Mouse (Mus musculus) midbrain, embryonic 12.5 days (tissue): ENCODE data around the gene Mapk12. TPM values are rescaled to one million over a fixed set of nuclear protein-coding genes. Genes with fewer than 3 reads are reported as not detected.

ENCODE experiments used
- ATAC-seq: fragments of 200-750 bp; cut with Nextera tagmentation; 2 replicates; pipeline ENCODE4 v1.8.0; 2017; ENCODE audit warnings: low read depth, moderate TSS enrichment, moderate library complexity; ENCODE audit not compliant: low FRiP score
- H3K27ac ChIP-seq: fragments of 300-500 bp; sonication (generic); replicated peaks from 2 replicates; pipeline ENCODE4 v1.5.1; 2016; ENCODE audit warnings: mild to moderate bottlenecking
- H3K27me3 ChIP-seq: fragments of 300-500 bp; sonication (generic); 2 replicates; pipeline ENCODE4 v1.6.1; 2016; ENCODE audit warnings: mild to moderate bottlenecking
- H3K36me3 ChIP-seq: fragments of 300-500 bp; sonication (generic); 2 replicates; pipeline ENCODE4 v1.6.1; 2016
- H3K4me1 ChIP-seq: fragments of 300-500 bp; sonication (generic); 2 replicates; pipeline ENCODE4 v1.6.1; 2016
- H3K4me2 ChIP-seq: fragments of 300-500 bp; sonication (generic); replicated peaks from 2 replicates; pipeline ENCODE4 v1.6.1; 2016; ENCODE audit warnings: mild to moderate bottlenecking, moderate library complexity
- H3K4me3 ChIP-seq: fragments of 300-500 bp; sonication (generic); 2 replicates; pipeline ENCODE4 v1.5.1; 2016; ENCODE audit warnings: mild to moderate bottlenecking
- H3K9ac ChIP-seq: fragments of 300-500 bp; sonication (generic); replicated peaks from 2 replicates; pipeline ENCODE4 v1.6.1; 2016; ENCODE audit warnings: mild to moderate bottlenecking, moderate library complexity
- H3K9me3 ChIP-seq: fragments of 300-500 bp; sonication (generic); 2 replicates; pipeline ENCODE4 v1.6.1; 2016; ENCODE audit warnings: mild to moderate bottlenecking
- WGBS: fragments of 180-500 bp; shearing (Covaris S2); methylation state at CpG from one replicate; pipeline ENCODE4 v1.1.7; 2016; 5-methylcytosine and 5-hydroxymethylcytosine counted together
- polyA plus RNA-seq: library from polyadenylated mRNA; unstranded; fragments of >200 nt; fragmentation: Nextera tagmentation; extraction: Ambion mirVana; gene quantifications from 2 replicates; pipeline ENCODE4 v1.2.1, GENCODE M21; 2016

Mapk12 gene
- polyA plus RNA-seq, 1 experiment from 2014 or later, result 14.5 TPM

DNA sequence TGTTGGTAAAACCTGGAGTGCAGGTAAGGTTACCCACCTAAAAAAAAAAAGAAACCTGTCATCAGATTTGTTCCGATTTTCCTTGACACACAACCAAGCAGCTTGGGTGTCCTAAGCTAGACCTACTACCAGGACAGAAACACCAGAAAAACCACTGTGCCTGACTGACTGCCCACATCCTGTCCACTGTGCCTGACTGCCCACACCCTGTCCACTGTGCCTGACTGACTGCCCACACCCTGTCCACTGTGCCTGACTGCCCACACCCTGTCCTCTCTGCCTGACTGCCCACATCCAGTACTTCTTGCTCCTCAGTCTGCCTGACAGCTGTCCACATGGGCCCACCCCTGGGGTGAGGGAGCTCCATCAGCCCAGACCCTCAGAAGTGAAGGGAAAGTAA, 33.5 kb downstream of the Mapk12 start:
- Histone ChIP-seq H3K27ac (no peak overlapping the region), H3K36me3 (peaks cover 95% of the 10 kb centered on the region), H3K4me2 (no peak overlapping the region), H3K9ac (no peak overlapping the region), H3K4me3 (no peak overlapping the region), H3K27me3 (no peaks in the 10 kb centered on the region), H3K4me1 (no peaks in the 10 kb centered on the region), H3K9me3 (no peaks in the 10 kb centered on the region)
- ATAC-seq, result no peak
- WGBS, result 97% methylated on average over 1 of the region's 1 CpGs

DNA sequence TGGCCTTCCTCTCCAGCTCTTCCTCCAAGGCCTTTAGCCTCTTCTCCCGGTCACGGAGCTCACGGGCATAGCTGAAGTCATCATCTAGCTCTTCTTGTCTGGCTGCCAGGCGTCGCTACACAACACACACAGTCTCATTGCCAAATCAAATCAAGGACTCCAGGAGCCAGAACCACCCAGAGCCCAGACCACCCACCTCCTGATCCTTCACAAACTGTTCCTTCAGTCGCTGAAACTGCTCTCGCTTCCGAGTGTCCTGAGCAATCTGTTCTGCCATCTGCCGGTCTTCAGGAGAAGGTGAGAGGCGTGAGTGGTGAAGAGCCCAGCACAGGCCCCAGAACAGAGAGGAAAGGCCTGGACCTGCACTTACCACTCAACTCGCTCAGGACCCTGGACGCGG, 34.4 kb downstream of the Mapk12 start:
- H3K4me2 ChIP-seq, result no peak overlapping the region
- H3K27me3 ChIP-seq, result no peaks in the 10 kb centered on the region
- peaks cover 96% of the 10 kb centered on the region for H3K36me3 ChIP-seq
- no peak for ATAC-seq
- 89% methylated on average over 13 of the region's 13 CpGs for WGBS
- no peak overlapping the region for H3K4me3 ChIP-seq
- no peaks in the 10 kb centered on the region for H3K9me3 ChIP-seq
- no peaks in the 10 kb centered on the region for H3K4me1 ChIP-seq
- no peak overlapping the region for H3K27ac ChIP-seq
- H3K9ac ChIP-seq, result no peak overlapping the region

DNA sequence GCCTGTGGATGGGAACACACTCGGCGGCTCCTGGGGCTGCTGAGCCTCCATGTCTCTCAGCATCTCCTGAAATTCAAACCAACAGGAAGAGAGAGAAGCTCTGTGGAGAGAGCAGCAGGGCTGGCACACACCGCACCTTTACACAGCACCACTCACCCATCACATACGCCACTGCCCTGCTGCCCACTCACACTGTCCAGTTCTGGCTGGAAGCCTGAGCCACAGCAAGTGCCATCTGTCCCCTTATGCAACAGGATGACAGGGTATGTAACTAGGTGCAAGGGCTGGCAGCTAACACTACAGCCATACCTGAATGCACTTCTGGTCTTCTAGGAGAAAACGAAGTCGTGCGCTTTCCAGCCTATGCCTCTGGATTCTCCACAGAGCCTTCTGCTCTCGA, 36.1 kb downstream of the Mapk12 start:
- Histone ChIP-seq H3K4me3 (no peak overlapping the region), H3K36me3 (peaks cover 96% of the 10 kb centered on the region), H3K4me2 (no peak overlapping the region), H3K9me3 (no peaks in the 10 kb centered on the region), H3K4me1 (no peaks in the 10 kb centered on the region), H3K9ac (no peak overlapping the region), H3K27me3 (no peaks in the 10 kb centered on the region), H3K27ac (no peak overlapping the region)
- WGBS, result 96% methylated on average over 8 of the region's 8 CpGs
- ATAC-seq, result no peak

DNA sequence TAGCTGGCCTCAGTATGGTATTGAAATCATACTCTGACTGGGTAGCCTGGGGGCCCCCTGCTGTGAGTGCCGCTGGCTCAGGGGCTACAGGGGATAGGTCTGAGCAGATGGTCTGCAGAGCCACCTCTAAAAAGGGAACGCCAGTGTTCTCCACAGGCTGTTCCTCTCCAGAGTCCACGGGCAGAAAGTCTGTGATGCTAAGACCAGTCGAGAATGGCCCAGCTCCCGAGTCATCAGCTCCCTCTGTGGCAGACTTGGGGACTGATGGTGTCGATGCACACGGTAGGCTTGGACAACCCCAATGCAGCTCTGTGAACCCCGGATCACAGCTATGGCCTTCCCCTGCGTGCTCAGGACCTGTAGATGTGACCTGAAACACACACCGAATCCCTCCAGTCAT, 36.6 kb downstream of the Mapk12 start:
- Histone ChIP-seq H3K9me3 (no peaks in the 10 kb centered on the region), H3K9ac (no peak overlapping the region), H3K27me3 (no peaks in the 10 kb centered on the region), H3K4me1 (no peaks in the 10 kb centered on the region), H3K36me3 (peaks cover 96% of the 10 kb centered on the region), H3K4me3 (no peak overlapping the region), H3K27ac (no peak overlapping the region), H3K4me2 (no peak overlapping the region)
- WGBS, result 90% methylated on average over 10 of the region's 10 CpGs
- no peak for ATAC-seq

DNA sequence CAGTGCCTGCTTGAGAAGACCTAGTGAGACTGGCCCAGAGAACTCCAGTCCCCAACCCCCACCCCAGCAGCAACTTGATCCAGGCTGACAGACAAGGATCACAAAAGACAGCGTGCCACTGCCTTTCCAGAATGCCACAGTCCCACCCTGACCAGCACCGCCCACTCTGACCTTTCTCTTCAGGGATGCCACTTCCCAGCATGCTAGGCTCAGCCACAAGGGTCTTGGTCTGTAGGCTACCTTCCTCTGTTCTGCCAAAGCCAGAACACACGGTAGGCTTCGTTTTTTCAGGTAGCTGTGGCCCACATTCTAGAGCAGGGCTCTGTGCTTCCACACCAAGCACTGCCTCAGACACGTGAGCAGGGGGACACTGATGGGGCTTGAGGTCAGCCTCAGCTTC, 37.9 kb downstream of the Mapk12 start:
- 55% methylated on average over 5 of the region's 5 CpGs for WGBS
- Histone ChIP-seq H3K27me3 (no peaks in the 10 kb centered on the region), H3K4me2 (no peak overlapping the region), H3K9ac (no peak overlapping the region), H3K36me3 (peaks cover 96% of the 10 kb centered on the region), H3K27ac (no peak overlapping the region), H3K4me1 (no peaks in the 10 kb centered on the region), H3K9me3 (no peaks in the 10 kb centered on the region), H3K4me3 (no peak overlapping the region)
- ATAC-seq, result no peak

DNA sequence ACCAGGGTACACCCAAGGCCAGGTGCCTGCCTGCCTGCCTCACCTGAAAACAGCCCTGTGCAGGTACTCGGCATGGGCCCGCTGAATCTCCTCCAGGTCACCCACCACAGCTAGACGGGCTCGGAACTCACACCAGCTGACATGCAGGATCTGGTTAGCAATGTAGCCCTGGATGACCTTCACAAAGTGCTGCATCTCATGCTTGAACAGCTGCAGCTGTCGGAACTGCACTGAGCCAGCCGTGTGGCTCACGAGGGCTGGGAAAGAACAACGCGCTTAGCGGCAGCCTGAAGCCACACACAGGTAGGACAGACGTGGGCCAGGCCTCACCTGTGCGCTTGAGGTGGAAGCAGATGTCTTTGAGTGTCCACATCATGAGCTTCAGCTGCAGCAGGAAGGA, 39.7 kb downstream of the Mapk12 start:
- 92% methylated on average over 12 of the region's 12 CpGs for WGBS
- Histone ChIP-seq H3K27ac (no peak overlapping the region), H3K9ac (no peak overlapping the region), H3K9me3 (no peaks in the 10 kb centered on the region), H3K27me3 (no peaks in the 10 kb centered on the region), H3K4me2 (no peak overlapping the region), H3K4me1 (no peaks in the 10 kb centered on the region), H3K4me3 (no peak overlapping the region), H3K36me3 (peaks cover 96% of the 10 kb centered on the region)
- ATAC-seq, result no peak

DNA sequence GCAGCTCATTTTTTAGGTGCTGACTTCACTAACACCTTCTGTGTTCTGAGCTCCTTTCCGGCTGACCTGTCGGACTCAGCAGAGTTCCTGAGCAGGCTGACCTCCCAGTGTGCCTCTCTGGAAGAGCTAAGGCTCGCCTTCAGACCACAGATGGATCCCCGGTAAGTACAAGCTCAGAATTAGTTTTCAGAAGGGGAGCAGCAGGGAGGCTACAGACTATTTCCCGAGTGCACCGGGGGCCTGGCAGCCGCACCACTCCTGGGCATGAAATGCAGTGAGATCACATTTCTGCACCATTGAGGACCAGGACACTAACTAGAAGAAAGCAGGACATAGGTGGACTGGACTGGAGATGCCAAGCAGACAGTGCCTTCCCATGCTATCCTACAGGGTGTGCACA, 41.9 kb downstream of the Mapk12 start:
- Histone ChIP-seq H3K9ac (no peak overlapping the region), H3K4me2 (no peak overlapping the region), H3K4me1 (no peaks in the 10 kb centered on the region), H3K27me3 (no peaks in the 10 kb centered on the region), H3K4me3 (no peak overlapping the region), H3K36me3 (peaks cover 97% of the 10 kb centered on the region), H3K9me3 (no peaks in the 10 kb centered on the region), H3K27ac (no peak overlapping the region)
- WGBS, result 88% methylated on average over 7 of the region's 7 CpGs
- ATAC-seq, result no peak

DNA sequence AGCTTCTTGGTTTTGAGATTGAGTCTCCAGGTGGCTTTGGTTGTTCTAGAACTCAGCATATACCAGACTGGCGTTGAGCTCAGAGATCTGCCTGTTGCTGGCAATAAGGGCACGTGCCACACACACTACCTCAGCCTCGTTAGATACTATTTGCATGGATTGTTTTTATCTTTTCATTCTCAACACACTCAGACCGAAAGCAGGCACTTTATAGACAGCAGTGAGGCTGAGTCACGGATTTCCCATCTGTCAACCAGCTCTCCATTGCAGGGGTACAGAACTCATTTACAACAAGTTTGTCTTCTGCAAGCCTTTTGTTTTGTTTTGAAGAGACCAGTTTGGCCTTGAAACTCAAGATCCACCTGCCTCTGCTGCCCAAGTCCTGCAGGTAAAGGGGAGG, 43.1 kb downstream of the Mapk12 start:
- no peak overlapping the region for H3K27ac ChIP-seq
- H3K27me3 ChIP-seq, result no peaks in the 10 kb centered on the region
- H3K4me3 ChIP-seq, result no peak overlapping the region
- no peak overlapping the region for H3K4me2 ChIP-seq
- no peaks in the 10 kb centered on the region for H3K4me1 ChIP-seq
- ATAC-seq, result no peak
- 93% methylated on average over 5 of the region's 5 CpGs for WGBS
- no peaks in the 10 kb centered on the region for H3K9me3 ChIP-seq
- H3K36me3 ChIP-seq, result peaks cover 99% of the 10 kb centered on the region
- H3K9ac ChIP-seq, result no peak overlapping the region

DNA sequence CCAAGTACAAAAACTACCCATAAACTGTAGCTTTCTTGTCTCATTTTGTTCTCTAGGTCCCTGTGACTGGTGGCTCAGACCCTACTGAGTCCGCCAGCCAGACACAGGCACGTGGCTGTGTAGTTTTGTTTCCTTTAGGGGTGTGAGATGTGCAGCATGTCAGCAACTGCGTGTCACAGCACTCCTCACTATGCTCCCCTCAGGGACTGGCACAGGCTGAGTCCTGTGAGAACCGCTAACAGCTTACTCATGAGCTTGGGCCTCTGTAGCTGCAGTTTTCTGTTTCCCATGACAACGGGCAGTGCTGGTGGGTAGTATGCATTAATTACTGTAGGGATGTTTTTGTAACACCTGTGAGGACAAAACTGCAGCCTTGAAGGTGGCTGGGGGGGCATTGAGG, 48.3 kb downstream of the Mapk12 start:
- ATAC-seq, result no peak
- Histone ChIP-seq H3K4me3 (no peak overlapping the region), H3K27ac (no peak overlapping the region), H3K4me2 (no peak overlapping the region), H3K4me1 (peaks cover 20% of the 10 kb centered on the region), H3K9ac (no peak overlapping the region), H3K27me3 (no peaks in the 10 kb centered on the region), H3K9me3 (no peaks in the 10 kb centered on the region), H3K36me3 (peaks cover 51% of the 10 kb centered on the region)
- 80% methylated on average over 5 of the region's 5 CpGs for WGBS

DNA sequence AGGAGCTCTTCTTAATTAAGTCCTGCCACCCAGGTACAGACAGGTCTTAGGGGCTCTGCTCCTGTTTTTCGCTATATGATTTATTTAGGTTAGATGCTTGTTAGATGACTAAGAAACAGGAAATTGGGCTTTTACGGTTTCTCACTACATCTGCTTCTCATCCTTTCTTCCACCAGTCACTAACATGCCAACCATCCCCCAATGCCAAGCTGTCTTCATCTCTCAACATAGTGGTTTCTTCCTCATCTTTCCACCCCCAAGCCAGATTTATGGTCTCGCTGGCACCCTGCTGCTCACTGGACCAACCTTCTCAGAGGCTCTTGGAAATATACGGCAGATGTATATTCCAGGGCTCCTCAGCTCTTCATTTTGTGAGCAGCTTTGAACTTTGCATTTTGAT, 49.8 kb downstream of the Mapk12 start:
- no peak overlapping the region for H3K9ac ChIP-seq
- H3K4me1 ChIP-seq, result peaks cover 20% of the 10 kb centered on the region
- no peaks in the 10 kb centered on the region for H3K27me3 ChIP-seq
- no peak for ATAC-seq
- H3K4me2 ChIP-seq, result peak overlapping the region; percentile 100; the same call in 1 of the 2 replicates
- WGBS, result 90% methylated on average over 4 of the region's 4 CpGs
- H3K36me3 ChIP-seq, result peaks cover 48% of the 10 kb centered on the region
- H3K4me3 ChIP-seq, result no peak overlapping the region
- H3K27ac ChIP-seq, result no peak overlapping the region
- H3K9me3 ChIP-seq, result no peaks in the 10 kb centered on the region

DNA sequence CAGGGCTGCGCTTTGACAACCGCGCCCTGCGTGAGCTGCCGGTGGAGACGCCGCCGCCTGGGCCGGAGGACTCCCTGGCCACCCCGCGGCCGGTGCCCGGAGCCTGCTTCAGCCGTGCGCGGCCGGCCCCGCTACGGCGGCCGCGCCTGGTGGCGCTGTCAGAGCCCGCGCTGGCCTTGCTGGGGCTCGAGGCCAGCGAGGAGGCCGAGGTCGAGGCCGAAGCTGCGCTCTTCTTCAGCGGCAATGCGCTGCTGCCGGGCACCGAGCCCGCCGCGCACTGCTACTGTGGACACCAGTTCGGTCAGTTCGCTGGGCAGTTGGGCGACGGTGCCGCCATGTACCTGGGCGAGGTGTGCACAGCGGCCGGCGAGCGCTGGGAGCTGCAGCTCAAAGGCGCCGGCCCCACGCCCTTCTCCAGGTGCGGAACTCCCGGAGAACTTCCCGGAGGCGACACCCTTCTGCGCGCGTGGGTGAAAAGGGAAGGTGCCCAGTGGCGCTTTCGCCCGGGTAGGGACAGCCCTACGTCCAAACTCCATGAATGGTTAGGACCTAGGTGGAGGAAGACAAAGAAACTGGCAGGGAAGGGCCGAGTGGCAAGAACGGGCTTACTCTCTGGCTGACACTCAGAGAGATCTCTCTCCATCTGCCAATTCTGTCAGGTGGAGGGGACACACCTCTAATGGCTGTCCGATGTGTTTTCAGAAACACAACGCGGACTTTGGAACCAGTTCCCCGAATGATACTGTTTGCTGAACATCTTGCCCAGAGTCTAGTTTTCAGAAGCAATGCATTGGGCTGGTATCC, 51.1 kb downstream of the Mapk12 start:
- Histone ChIP-seq H3K9me3 (no peaks in the 10 kb centered on the region), H3K27ac (peak overlapping the region; percentile 73), H3K4me1 (peaks cover 20% of the 10 kb centered on the region), H3K9ac (peak overlapping the region; percentile 98), H3K36me3 (peaks cover 48% of the 10 kb centered on the region), H3K27me3 (no peaks in the 10 kb centered on the region), H3K4me2 (peak overlapping the region; percentile 100), H3K4me3 (peak overlapping the region; percentile 99)
- peak; percentile 70 for ATAC-seq
- WGBS, result 4% methylated on average over 68 of the region's 68 CpGs

DNA sequence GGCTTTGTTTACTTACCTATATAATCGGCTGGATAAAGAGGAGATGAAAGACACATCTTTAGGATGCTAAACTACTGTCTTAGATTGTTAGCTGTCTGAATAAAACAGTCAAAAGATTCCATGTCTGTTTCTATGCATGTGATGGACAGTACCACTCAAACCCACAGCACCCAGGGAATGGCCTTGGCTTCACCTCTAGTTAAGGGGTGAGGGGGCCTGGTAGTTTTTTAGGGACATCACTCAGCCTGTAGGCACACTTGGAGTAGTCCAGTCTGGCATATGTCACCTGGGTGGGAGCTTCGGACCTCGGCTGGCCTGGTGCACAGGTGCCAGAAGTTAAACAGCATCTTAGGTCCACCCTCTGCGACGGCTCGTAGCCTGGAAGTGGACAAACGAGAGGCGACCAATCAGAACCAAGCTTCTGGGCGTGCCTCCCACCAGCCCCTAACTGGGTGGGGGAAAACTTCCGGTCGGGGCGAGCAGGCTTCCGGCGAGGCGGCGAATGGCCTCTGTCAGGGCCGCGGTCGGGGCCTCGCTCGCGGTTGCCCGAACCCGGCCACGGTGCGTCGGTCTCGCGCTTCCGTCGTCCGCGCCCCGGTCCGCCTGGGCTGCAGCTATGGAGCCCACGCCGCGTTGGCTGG, 51.8 kb downstream of the Mapk12 start, which contains the start of gene Selenoo:
Selenoo (plus strand) TSS at position 478 of the 641 bp plus-strand sequence.
- WGBS, result 2% methylated on average over 37 of the region's 38 CpGs
- Histone ChIP-seq H3K27me3 (no peaks in the 10 kb centered on the region), H3K4me2 (peak within 1 kb of the TSS; percentile 100), H3K9me3 (no peaks in the 10 kb centered on the region), H3K4me3 (peak within 1 kb of the TSS; percentile 99), H3K36me3 (peaks cover 48% of the 10 kb centered on the region), H3K9ac (peak within 1 kb of the TSS; percentile 98), H3K4me1 (peaks cover 20% of the 10 kb centered on the region), H3K27ac (peak within 1 kb of the TSS; percentile 73)
- peak; percentile 94 for ATAC-seq
